Mouse (Mus musculus) CD8-positive naive resting alpha-beta T cell, adult 2 months (primary cell): ENCODE results near the gene Rab22a.
"Not testable (repeated sequence)": the region's sequence is repeated elsewhere in the genome, so short reads cannot be mapped to it uniquely, and the experiment has no call there.

Experiments
- DNase-seq, 2 experiments: peaks; one replicate each; pipeline ENCODE4 v3.0.0; 2022; ENCODE audit warnings: low read depth in 2 of 2, low spot score in 2 of 2

Gene Rab22a

GRCm38 (mm10) chr2:173719115-173719514 is 59.6 kb downstream of the Rab22a start, which contains the start of gene 1700010B08Rik:
1700010B08Rik (plus strand) TSS chr2:173719415.
- not testable (repeated sequence) for DNase-seq

- DNase-seq, result no peak
Measured at GRCm38 (mm10) chr2:173722251-173722857, 62.8 kb downstream of the Rab22a start.

- DNase-seq, result no peak
Measured at GRCm38 (mm10) chr2:173724382-173724781, 64.8 kb downstream of the Rab22a start.

- no peak for DNase-seq
Measured at GRCm38 (mm10) chr2:173724940-173725807, 65.6 kb downstream of the Rab22a start.

- DNase-seq, result no peak
Measured at GRCm38 (mm10) chr2:173725819-173726218, 66.3 kb downstream of the Rab22a start.

- no peak for DNase-seq
Measured at GRCm38 (mm10) chr2:173730444-173730966, 70.9 kb downstream of the Rab22a start.

- DNase-seq, result no peak
Measured at GRCm38 (mm10) chr2:173734426-173734825, 74.9 kb downstream of the Rab22a start.

GRCm38 (mm10) chr2:173737222-173737989 is 77.8 kb downstream of the Rab22a start, which contains the start of gene Vapb:
Vapb (plus strand) TSS chr2:173737511.
- peak; percentile 99 for DNase-seq

GRCm38 (mm10) chr2:173738232-173738631 is 78.7 kb downstream of the Rab22a start:
- DNase-seq, result no peak

- DNase-seq, result no peak
Measured at GRCm38 (mm10) chr2:173739107-173739506, 79.5 kb downstream of the Rab22a start.

GRCm38 (mm10) chr2:173742090-173742489 is 82.5 kb downstream of the Rab22a start:
- DNase-seq, result no peak

GRCm38 (mm10) chr2:173742744-173743143 is 83.2 kb downstream of the Rab22a start:
- no peak for DNase-seq

GRCm38 (mm10) chr2:173744070-173744815 is 84.7 kb downstream of the Rab22a start:
- no peak for DNase-seq

GRCm38 (mm10) chr2:173748961-173749659 is 89.5 kb downstream of the Rab22a start:
- DNase-seq, result no peak

GRCm38 (mm10) chr2:173755433-173756144 is 96.0 kb downstream of the Rab22a start:
- DNase-seq, result no peak
